Mouse (Mus musculus) lung, adult 2 months (tissue): ENCODE measurements around the gene Pfas. TPM values are rescaled to one million over a fixed set of nuclear protein-coding genes. Genes with fewer than 3 reads are reported as not detected.
A peak's percentile ranks its signal among the peaks of the same experiment; 100 is the strongest.
"Not testable (repeated sequence)": the region's sequence is repeated elsewhere in the genome, so short reads cannot be mapped to it uniquely, and the experiment has no call there.

Experiments used
- DNase-seq: peaks from one replicate; pipeline ENCODE4 v3.0.0; 2022
- H3K4me1 ChIP-seq: fragments of 200-500 bp; 2 replicates; pipeline ENCODE4 v1.6.1; 2011; ENCODE audit warnings: low read length; ENCODE audit not compliant: control insufficient read depth, insufficient read depth
- H3K4me3 ChIP-seq: fragments of 200-500 bp; replicated peaks from 2 replicates; pipeline ENCODE3; 2011; ENCODE audit warnings: low read depth, mild to moderate bottlenecking, control low read depth, low read length; ENCODE audit errors: extremely low read depth
- CTCF ChIP-seq: fragments of 200-500 bp; IDR thresholded peaks from 2 replicates; pipeline ENCODE4 v1.5.1; 2011; ENCODE audit warnings: mild to moderate bottlenecking, low read length, control low read depth; ENCODE audit not compliant: insufficient read depth
- POLR2A ChIP-seq: fragments of 200-500 bp; IDR thresholded peaks from 2 replicates; pipeline ENCODE4 v1.6.1; 2011; ENCODE audit warnings: low read depth, mild to moderate bottlenecking, control low read depth, low read length, borderline replicate concordance; ENCODE audit errors: extremely low read depth
- WGBS: fragments of 180-500 bp; shearing (Covaris S2); methylation state at CpG from one replicate; pipeline ENCODE4 v1.1.7; 2018; 5-methylcytosine and 5-hydroxymethylcytosine counted together
- polyA plus RNA-seq: library from polyadenylated mRNA; depleted of rRNA; stranded (reverse); fragments of >200 nt; gene quantifications from 2 replicates; pipeline ENCODE4 v1.2.3, GENCODE M21; 2012

Pfas gene
- polyA plus RNA-seq, 1 experiment, result 11.3 TPM

DNA sequence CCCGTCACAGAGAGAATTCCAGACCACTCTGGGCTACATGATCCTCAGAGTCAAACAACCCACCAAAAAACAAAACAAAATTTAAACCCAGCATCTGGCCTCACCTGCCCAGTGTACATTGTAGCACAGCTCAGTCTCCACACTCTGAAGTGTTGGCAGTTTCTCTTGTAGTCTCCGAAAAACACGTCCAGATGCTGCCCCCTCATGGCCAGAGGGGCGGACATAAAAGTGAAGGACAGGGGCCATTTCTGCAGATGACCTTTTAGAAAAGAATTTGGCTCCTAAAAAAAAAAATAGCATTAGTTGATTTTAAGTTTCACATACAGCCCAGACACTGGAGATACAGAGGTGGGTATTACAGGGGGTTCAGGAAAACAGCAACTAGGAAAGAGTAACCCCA lies 4.7 kb downstream of the Pfas start:
- no peak for DNase-seq
- 44% methylated on average over 4 of the region's 4 CpGs for WGBS
- TF ChIP-seq CTCF, result no peak
- TF ChIP-seq POLR2A, result no peak
- Histone ChIP-seq H3K4me3 (no peak overlapping the region), H3K4me1 (no peaks in the 10 kb centered on the region)

DNA sequence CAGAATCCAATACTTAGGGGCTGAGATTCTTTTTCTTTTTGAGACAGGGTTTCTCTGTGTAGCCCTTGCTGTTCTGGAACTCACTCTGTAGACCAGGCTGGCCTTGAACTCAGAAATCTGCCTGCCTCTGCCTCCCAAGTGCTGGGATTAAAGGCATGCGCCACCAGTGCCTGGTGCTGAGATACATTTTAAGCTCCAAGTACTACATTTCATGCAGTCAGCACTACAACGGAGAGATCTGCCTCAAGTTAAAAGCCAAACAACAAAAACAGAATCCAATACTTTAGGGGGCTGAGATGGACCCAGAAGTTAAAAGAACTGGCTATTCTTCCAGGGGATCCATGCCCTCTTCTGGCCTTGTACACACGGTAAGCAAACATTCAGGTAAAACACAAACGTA lies 5.5 kb downstream of the Pfas start:
- not testable (repeated sequence) for H3K4me3 ChIP-seq, DNase-seq, H3K4me1 ChIP-seq
- WGBS, result 86% methylated on average over 4 of the region's 4 CpGs

GRCm38 (mm10) chr11:68997080-68997479 lies 11.2 kb downstream of the Pfas start:
- H3K4me3 ChIP-seq, result no peak overlapping the region
- H3K4me1 ChIP-seq, result no peaks in the 10 kb centered on the region
- TF ChIP-seq POLR2A (no peak), CTCF (no peak)
- DNase-seq, result no peak
- WGBS, result 90% methylated on average over 4 of the region's 4 CpGs

DNA sequence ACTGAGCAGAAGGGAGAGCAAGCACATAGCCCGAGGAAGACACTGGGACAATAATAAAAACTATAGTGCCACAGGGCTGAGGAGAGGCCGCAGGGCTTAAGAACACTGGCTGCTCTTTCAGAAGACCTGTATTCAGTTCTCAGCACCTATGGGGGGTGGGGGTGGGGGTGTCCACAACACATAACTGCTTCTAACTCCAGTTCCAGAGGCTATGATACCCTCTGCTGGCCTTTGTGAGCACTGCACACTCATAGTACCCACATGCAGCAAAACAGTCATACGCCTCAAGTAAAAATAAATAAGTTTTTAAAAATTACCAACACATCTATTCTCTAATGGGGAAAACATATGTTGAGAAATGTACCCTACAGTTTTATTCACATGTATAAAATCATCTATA lies 13.9 kb downstream of the Pfas start:
- WGBS, result 95% methylated on average over 3 of the region's 3 CpGs
- TF ChIP-seq CTCF (no peak), POLR2A (no peak)
- H3K4me1 ChIP-seq, result no peaks in the 10 kb centered on the region
- H3K4me3 ChIP-seq, result no peak overlapping the region
- no peak for DNase-seq

GRCm38 (mm10) chr11:68993122-68993521 lies 15.1 kb downstream of the Pfas start:
- Histone ChIP-seq H3K4me3 (no peak overlapping the region), H3K4me1 (no peaks in the 10 kb centered on the region)
- TF ChIP-seq POLR2A, result no peak
- no peak for TF ChIP-seq CTCF
- DNase-seq, result no peak
- 87% methylated on average over 7 of the region's 7 CpGs for WGBS

- Histone ChIP-seq H3K4me3 (no peak overlapping the region), H3K4me1 (no peaks in the 10 kb centered on the region)
- TF ChIP-seq POLR2A, result no peak
- TF ChIP-seq CTCF, result no peak
- DNase-seq, result no peak
- WGBS, result 69% methylated on average over 17 of the region's 17 CpGs
These were observed 19.9 kb downstream of the Pfas start for GRCm38 (mm10) chr11:68988341-68988740.

DNA sequence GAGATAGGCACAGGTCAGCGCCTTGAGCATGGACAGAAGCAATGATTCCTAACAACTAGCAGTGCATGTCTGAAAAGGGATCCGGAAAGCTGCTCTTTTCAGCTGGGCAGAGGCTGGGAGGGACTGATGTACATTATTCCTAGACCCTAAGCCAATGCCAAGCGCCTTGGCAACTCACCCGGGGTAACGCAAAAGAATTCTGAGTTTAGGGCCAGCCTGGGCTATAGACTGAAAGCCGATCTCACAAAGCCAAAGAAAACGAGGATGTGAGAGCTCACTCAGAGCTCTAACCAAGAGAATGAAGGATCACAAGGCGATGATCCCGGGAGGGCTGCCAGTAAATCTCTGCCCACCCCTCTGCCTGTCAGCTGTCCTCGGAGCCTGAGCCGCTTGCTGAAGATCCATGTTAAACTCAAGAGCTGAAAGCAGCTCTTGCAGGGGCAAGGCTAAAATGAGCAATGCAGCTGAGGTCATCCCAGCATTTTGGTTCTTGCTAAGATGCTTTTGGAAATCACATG lies 20.8 kb downstream of the Pfas start:
- no peak for TF ChIP-seq CTCF
- TF ChIP-seq POLR2A, result no peak
- WGBS, result 85% methylated on average over 11 of the region's 11 CpGs
- Histone ChIP-seq H3K4me3 (no peak overlapping the region), H3K4me1 (no peaks in the 10 kb centered on the region)
- no peak for DNase-seq

GRCm38 (mm10) chr11:68982639-68983369 lies 25.5 kb downstream of the Pfas start:
- H3K4me1 ChIP-seq, result no peaks in the 10 kb centered on the region
- TF ChIP-seq POLR2A, result no peak
- peak; percentile 86 for TF ChIP-seq CTCF
- WGBS, result 28% methylated on average over 4 of the region's 4 CpGs
- peak; percentile 84 for DNase-seq
- H3K4me3 ChIP-seq, result no peak overlapping the region

- DNase-seq, result no peak
- WGBS, result 63% methylated on average over 3 of the region's 3 CpGs
These were observed 27.3 kb downstream of the Pfas start for GRCm38 (mm10) chr11:68980919-68981318.

GRCm38 (mm10) chr11:68979320-68979733 lies 28.9 kb downstream of the Pfas start:
- DNase-seq, result no peak
- Histone ChIP-seq H3K4me3 (no peak overlapping the region), H3K4me1 (no peaks in the 10 kb centered on the region)
- TF ChIP-seq CTCF (no peak), POLR2A (no peak)
- 30% methylated on average over 5 of the region's 5 CpGs for WGBS

More at GRCm38 (mm10) chr11:68980919-68981318, 27.3 kb downstream of the Pfas start:
- TF ChIP-seq POLR2A (no peak), CTCF (no peak)
- Histone ChIP-seq H3K4me3 (no peak overlapping the region), H3K4me1 (no peaks in the 10 kb centered on the region)
